Mouse (Mus musculus) megakaryocyte, embryonic 14.5 days (primary cell): Measurements from ENCODE around the gene Copb1.

Experiments
- FLI1 ChIP-seq: IDR thresholded peaks from 2 replicates; pipeline ENCODE4 v1.6.1; 2012; ENCODE audit warnings: low read length, inconsistent platforms, mixed read lengths
- GATA1 ChIP-seq: IDR thresholded peaks from 3 replicates; pipeline ENCODE4 v1.6.1; 2012; ENCODE audit warnings: mixed read lengths, low read length, inconsistent platforms, borderline replicate concordance

DNA sequence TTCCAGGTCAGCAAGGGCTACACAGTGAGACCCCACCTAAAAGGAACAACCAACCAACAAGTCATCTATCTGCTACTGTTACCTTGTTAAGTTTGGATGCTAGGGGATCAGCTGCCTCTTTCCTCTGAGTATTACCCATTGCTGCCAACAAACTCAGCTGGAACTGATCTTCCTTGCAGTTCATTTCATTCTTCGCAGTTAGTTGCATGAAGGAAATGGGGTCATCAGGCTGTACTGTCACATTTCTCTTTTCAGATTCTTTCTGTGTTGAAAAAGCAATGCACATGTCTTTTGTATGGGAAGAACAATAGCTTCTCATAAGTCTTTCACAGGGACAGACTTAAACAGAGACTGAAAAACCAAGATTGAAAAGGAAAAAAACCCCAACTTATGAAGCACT lies 28.0 kb downstream of the Copb1 start:
- TF ChIP-seq GATA1 (no peak), FLI1 (no peak)
